Mouse (Mus musculus): ENCODE data around the gene Rab38.

GRCm38 (mm10) chr7:88394568-88394967, 35.5 kb upstream of the Rab38 start:
- TF ChIP-seq CTCF (IDR thresholded peaks at IDR 0.05; ENCODE audit: low read depth) = no peak
- no peak for TF ChIP-seq EP300 (IDR thresholded peaks at IDR 0.05; ENCODE audit: low read depth)
